Mouse (Mus musculus) heart, adult 9 months (tissue): ENCODE results near the gene Morc2b.
A peak's percentile ranks its signal among the peaks of the same experiment; 100 is the strongest.
"Not testable (repeated sequence)": the region's sequence is repeated elsewhere in the genome, so short reads cannot be mapped to it uniquely, and the experiment has no call there.

Experiments
- DNase-seq, 2 experiments: peaks; one replicate each; pipeline ENCODE4 v3.0.0; 2022; ENCODE audit warnings: low spot score in 2 of 2

Gene Morc2b

DNA sequence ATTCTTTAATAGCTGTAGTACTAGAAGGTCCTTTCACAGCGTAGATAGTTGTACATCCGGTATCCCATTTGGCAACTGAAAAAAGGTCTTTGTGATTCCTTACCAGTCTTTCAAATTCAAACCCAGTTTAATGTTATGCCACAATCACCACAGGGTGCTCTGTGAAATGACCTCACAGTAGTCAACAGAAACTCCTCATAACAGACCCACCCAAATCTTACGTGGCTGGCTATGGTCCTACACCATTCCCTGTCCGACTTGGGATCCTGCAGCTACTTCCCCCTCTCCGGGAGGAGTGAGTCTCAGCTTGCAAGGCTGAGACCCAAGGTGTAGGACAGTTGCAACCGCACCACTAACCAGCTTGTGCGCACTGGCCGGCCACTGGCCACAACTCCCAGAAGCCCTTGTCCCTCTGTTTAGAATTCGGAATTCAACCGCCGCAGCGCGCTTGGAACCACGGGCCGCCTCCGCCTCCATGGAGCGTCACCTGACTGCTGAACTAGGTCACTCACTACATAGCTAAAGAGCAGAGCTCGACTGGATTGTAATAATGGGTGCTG is at the start of gene Morc2b:
Morc2b (minus strand) TSS at position 423 of the 560 bp plus-strand sequence.
- DNase-seq: no peak

GRCm38 (mm10) chr17:33168147-33168546 is 28.7 kb upstream of the Morc2b start, which contains the start of gene Olfr55:
Gene Olfr55 (plus strand): TSS chr17:33168447.
- not testable (repeated sequence) for DNase-seq

DNA sequence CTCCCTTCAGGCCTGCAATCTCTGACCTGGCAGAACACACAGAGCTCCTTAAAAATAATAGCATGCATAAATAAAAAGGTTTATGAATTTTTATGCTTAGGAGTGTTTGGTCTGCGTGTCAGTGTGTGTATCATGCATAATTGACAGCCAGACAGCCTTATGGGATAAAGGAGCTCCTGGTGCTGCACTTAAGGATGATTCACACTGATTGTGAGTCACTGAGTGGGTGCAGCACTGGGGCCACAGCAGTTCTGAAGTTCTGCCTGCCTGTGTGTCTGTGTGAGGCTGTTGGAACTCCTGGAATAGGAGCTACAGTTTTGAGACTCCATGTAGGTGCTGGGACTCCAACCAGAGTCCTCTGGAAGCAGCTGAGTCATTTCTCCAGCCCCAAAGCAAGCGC is 13.2 kb downstream of the Morc2b start:
- no peak for DNase-seq

DNA sequence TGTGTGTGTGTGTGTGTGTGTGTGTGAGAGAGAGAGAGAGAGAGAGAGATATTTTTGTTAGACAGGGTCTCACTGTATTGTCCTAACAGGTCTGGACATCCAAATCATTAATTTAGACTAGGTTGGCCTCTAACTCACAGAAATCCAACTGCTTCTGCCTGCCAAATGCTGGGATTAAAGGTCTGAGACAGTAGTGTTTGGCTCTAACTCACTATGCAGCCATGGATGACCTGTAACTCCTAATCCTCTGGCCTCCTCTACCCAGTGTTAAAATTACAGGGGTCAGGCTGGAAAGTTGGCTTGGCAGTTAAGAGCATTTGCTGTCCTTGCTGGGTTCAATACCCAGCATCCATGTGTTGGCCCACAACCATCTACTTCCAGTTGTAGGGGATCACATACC is 14.9 kb downstream of the Morc2b start:
- no peak for DNase-seq

DNA sequence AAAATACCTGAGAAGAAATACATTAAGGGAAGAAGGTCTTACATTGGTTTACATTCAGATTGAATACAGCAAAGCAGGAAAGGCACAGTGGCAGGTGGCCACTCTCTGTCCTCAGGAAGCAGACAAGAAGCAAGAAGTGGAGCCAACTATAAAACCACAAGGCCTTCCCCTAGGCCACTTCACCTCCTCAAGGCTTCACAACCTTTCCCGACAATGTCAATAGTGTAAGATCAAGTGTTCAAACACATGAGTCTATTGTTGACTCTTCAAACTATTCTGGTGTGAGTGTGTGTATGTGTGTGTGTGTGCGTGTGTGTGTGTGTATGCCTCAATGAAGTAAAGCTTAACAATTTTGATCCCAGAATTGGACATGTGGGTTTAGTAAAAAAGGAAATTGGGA is 42.1 kb downstream of the Morc2b start:
- DNase-seq: no peak

GRCm38 (mm10) chr17:33092391-33093193 is 46.9 kb downstream of the Morc2b start:
- DNase-seq: peak; percentile 72 to 83

DNA sequence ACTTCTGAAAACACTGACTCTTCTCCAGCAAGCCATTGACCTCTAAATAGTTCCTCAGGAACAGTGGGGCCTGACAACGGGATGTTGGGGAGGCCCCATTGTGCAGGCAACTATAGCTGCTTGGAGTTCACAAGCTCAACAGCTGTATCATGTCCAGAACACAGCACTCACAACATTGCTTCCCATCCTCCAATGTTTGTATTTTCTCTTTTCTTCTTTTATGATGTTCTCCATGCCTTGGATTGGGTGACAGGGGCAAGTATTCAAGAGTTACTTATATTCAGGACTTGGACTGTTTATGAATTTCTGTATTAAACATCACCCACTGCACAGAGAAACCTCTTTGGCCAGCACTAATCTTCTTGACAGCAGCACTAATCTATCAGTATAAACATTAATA is 47.9 kb downstream of the Morc2b start:
- DNase-seq: no peak

GRCm38 (mm10) chr17:33089220-33089949 is 50.1 kb downstream of the Morc2b start, which contains the start of gene Zfp563:
Gene Zfp563 (plus strand): TSS chr17:33089310.
- peak; percentile 95 to 96 for DNase-seq

GRCm38 (mm10) chr17:33067958-33068357 is 71.5 kb downstream of the Morc2b start, which contains the start of gene 4921501E09Rik:
Gene 4921501E09Rik (minus strand): TSS chr17:33068058.
- DNase-seq: no peak
